Mouse (Mus musculus) midbrain, embryonic 14.5 days (tissue): ENCODE data around the gene 4930579F01Rik. TPM values are rescaled to one million over a fixed set of nuclear protein-coding genes. Genes with fewer than 3 reads are reported as not detected.
A peak's percentile ranks its signal among the peaks of the same experiment; 100 is the strongest.

ENCODE experiments used
- ATAC-seq: fragments of 200-750 bp; cut with Nextera tagmentation; 2 replicates; pipeline ENCODE4 v1.8.0; 2017; ENCODE audit warnings: moderate number of reproducible peaks, moderate library complexity; ENCODE audit not compliant: low FRiP score, low TSS enrichment
- DNase-seq: peaks from one replicate; pipeline ENCODE4 v3.0.0-alpha.2; 2015
- H3K27ac ChIP-seq: fragments of 300-500 bp; sonication (generic); replicated peaks from 2 replicates; pipeline ENCODE4 v1.5.1; 2014; ENCODE audit warnings: mild to moderate bottlenecking, low read depth, low read length, moderate library complexity
- H3K27me3 ChIP-seq: fragments of 300-500 bp; sonication (generic); 2 replicates; pipeline ENCODE4 v1.6.1; 2014; ENCODE audit warnings: low read length, control low read depth, mixed read lengths; ENCODE audit not compliant: control insufficient read depth, insufficient read depth
- H3K36me3 ChIP-seq: fragments of 300-500 bp; sonication (generic); 2 replicates; pipeline ENCODE4 v1.6.1; 2014; ENCODE audit warnings: low read length, control low read depth; ENCODE audit not compliant: control insufficient read depth, insufficient read depth
- H3K4me1 ChIP-seq: fragments of 300-500 bp; sonication (generic); 2 replicates; pipeline ENCODE4 v1.6.1; 2014; ENCODE audit warnings: mild to moderate bottlenecking, antibody characterized with exemption, low read length, control low read depth; ENCODE audit not compliant: control insufficient read depth, insufficient read depth
- H3K4me2 ChIP-seq: fragments of 300-500 bp; sonication (generic); 2 replicates; pipeline ENCODE4 v1.6.1; 2014; ENCODE audit warnings: mild to moderate bottlenecking, low read length, moderate library complexity
- H3K4me3 ChIP-seq: fragments of 300-500 bp; sonication (generic); replicated peaks from 2 replicates; pipeline ENCODE4 v1.5.1; 2014; ENCODE audit warnings: low read depth, low read length
- H3K9ac ChIP-seq: fragments of 300-500 bp; sonication (generic); replicated peaks from 2 replicates; pipeline ENCODE4 v1.6.1; 2014; ENCODE audit warnings: mild to moderate bottlenecking, low read length, moderate library complexity
- H3K9me3 ChIP-seq: fragments of 300-500 bp; sonication (generic); 2 replicates; pipeline ENCODE4 v1.6.1; 2016; ENCODE audit warnings: low read length, control low read depth, mixed read lengths; ENCODE audit not compliant: control insufficient read depth
- WGBS: fragments of 180-500 bp; shearing (Covaris S2); extraction: QIAGEN DNeasy Blood & Tissue Kit; methylation state at CpG from one replicate; pipeline ENCODE4 v1.1.7; 2014; 5-methylcytosine and 5-hydroxymethylcytosine counted together
- polyA plus RNA-seq: library from polyadenylated mRNA; unstranded; fragments of >200 nt; fragmentation: Nextera tagmentation; extraction: Ambion mirVana; gene quantifications from 2 replicates; pipeline ENCODE4 v1.2.1, GENCODE M21; 2014

The 4930579F01Rik gene
- polyA plus RNA-seq, 1 experiment from 2014 or later = not detected

DNA sequence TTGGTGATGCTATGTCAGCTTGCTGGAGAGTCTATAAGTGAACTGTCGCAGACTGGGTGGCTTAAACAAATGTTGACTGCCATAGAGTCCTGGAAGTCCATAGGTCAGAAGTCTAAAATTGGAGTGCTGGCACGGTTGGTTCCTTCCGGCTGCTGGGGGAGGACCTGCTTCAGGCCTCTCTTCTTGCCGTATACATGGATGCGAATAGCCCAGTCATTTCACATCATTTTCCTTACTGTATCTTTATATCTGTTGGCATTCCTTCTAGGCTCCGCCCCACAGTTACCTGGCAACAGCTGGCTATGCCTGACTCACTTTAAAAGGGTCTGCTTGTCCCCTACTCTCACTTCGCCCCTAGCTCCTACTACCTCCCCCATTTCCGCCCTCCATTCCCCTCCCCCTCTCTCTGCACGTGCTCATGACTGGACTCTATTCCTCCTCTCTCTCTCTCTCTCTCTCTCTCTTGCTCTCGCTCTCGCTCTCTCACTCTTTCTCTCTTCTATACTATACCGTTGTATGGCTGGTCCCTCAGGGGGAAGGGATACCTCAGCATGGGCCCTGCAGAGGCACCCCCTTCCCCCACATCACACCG is 30.8 kb upstream of the 4930579F01Rik start:
- ATAC-seq (no peak), DNase-seq (no peak)
- H3K4me3 ChIP-seq = no peak overlapping the region
- no peaks in the 10 kb centered on the region for H3K9me3 ChIP-seq
- WGBS = 86% methylated on average over 13 of the region's 13 CpGs
- H3K27me3 ChIP-seq = no peaks in the 10 kb centered on the region
- no peaks in the 10 kb centered on the region for H3K4me1 ChIP-seq
- no peaks in the 10 kb centered on the region for H3K36me3 ChIP-seq
- H3K4me2 ChIP-seq = no peak overlapping the region
- H3K9ac ChIP-seq = no peak overlapping the region
- H3K27ac ChIP-seq = no peak overlapping the region

DNA sequence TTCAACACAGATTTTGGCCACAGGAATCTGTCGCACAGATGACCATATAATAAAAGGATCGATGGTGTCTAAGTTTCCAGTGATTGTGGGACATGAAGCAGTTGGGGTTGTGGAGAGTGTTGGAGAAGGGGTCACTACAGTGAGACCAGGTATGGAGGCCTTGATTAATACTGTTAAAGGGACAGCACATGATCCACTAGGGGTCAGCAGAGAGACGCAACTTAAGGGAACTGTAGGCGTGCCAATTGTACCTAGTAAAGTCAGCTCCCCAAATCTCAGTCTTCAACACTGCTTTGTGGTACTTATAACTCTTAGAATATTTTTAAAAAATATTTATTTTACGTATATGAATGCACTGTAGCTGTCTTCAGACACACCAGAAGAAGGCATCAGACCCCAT is 29.3 kb upstream of the 4930579F01Rik start:
- Histone ChIP-seq H3K9ac (no peak overlapping the region), H3K4me3 (no peak overlapping the region), H3K4me2 (no peak overlapping the region), H3K4me1 (no peaks in the 10 kb centered on the region), H3K9me3 (no peaks in the 10 kb centered on the region), H3K36me3 (no peaks in the 10 kb centered on the region), H3K27ac (no peak overlapping the region), H3K27me3 (no peaks in the 10 kb centered on the region)
- 59% methylated on average over 5 of the region's 5 CpGs for WGBS
- no peak for ATAC-seq
- peak; percentile 83 for DNase-seq

DNA sequence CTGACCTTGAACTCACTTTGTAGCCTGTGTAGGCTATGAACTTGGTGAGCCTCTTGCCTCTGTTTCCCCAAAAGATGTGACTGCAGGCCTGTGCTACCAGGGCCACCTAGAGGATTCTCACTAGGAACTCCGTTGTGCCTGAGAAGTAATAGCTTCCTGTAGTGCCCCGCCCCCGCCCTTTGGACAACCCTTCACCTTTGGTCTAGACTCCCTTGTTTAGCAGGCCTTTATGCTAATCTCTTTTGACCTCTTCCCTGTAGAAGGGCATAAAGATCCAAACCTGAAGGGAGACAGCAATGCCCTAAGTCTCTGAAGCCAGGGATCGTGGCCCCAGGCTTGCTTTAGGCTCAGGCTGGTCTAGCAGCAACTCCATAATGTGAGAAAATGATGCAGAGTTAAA is 28.9 kb upstream of the 4930579F01Rik start:
- no peak for DNase-seq
- Histone ChIP-seq H3K4me1 (no peaks in the 10 kb centered on the region), H3K9me3 (no peaks in the 10 kb centered on the region), H3K27me3 (no peaks in the 10 kb centered on the region), H3K4me3 (no peak overlapping the region), H3K4me2 (no peak overlapping the region), H3K9ac (no peak overlapping the region), H3K27ac (no peak overlapping the region), H3K36me3 (no peaks in the 10 kb centered on the region)
- WGBS = 76% methylated on average over 4 of the region's 4 CpGs
- ATAC-seq = no peak

DNA sequence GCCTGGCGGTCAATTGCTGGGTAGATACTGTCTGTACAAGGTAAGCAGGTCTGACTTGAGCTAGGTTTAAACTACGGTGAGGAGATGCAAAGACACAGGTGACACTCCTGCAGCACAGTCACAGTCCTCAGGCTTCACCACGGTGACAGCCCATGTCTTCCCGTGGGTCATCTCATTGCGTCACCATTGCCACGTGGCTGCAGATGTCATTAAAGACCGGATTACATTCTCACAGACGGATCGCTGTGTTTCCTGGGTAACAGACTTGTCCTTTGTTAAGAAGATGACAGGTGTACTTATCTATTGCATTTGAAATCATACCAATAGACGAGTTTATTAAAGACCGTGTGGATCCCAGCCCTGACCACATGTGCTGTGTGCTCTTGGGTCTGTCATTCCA is 27.5 kb upstream of the 4930579F01Rik start:
- Histone ChIP-seq H3K9me3 (no peaks in the 10 kb centered on the region), H3K36me3 (no peaks in the 10 kb centered on the region), H3K27ac (no peak overlapping the region), H3K4me2 (no peak overlapping the region), H3K4me1 (no peaks in the 10 kb centered on the region), H3K9ac (no peak overlapping the region), H3K4me3 (no peak overlapping the region), H3K27me3 (no peaks in the 10 kb centered on the region)
- DNase-seq (no peak), ATAC-seq (no peak)
- 47% methylated on average over 11 of the region's 11 CpGs for WGBS

DNA sequence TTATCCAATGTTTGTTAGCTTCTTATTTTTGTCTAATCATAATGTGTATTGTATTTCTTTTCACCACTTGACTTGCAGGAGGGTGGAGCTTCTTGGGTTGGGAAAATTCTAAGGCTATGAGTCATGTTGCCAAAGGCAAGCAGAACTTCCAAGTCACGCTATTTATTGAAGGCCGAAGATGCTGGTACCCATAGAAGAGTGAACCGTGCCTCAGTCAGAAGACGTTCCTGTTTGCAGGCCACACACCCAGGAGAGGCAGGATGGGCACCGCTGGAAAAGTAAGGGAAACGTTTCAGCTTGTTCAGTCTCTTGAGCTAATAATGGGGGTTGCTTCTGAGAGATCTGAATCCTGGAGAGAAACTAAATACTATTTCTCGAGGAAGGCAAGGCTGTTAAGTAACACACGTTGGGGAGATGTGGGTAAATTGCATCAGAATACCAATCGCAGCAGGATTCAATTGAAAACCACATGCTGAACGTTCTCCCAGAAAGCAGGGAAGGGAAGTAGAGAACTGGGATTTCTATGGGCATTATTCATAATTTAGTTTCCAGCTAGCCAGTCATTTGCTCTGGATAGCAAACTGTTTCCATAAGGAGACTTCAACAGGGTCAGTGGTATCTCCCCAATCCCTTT is 24.1 kb upstream of the 4930579F01Rik start, which contains the start of gene Adh7:
Gene Adh7, plus strand, starts transcription at position 130 of the 634 bp plus-strand sequence.
- Histone ChIP-seq H3K4me2 (no peak within 1 kb of the TSS), H3K4me3 (no peak within 1 kb of the TSS), H3K9me3 (no peaks in the 10 kb centered on the region), H3K36me3 (no peaks in the 10 kb centered on the region), H3K27ac (no peak within 1 kb of the TSS), H3K4me1 (no peaks in the 10 kb centered on the region), H3K27me3 (no peaks in the 10 kb centered on the region), H3K9ac (no peak within 1 kb of the TSS)
- DNase-seq = no peak
- ATAC-seq = no peak
- WGBS = 82% methylated on average over 10 of the region's 10 CpGs

DNA sequence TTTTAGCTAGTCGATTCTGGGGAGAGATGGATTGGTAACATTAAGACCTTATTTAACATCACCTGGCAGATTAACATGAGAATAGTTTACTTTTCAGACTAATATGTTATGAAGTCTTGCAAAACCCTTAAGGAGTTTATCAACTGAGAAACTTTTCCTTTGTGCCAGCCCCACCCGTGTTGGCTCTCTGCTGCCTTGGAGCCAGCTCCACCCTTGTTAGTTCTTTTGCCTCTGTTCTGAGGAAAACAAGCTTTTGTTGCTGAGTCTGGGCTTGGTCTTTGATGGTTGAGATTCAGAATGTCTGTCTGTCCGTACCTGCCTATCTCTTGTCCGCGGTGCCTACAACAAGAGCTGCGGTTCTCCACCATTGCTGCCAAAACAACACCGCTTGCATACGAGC is 22.5 kb upstream of the 4930579F01Rik start:
- Histone ChIP-seq H3K4me1 (no peaks in the 10 kb centered on the region), H3K36me3 (no peaks in the 10 kb centered on the region), H3K4me3 (no peak overlapping the region), H3K27ac (no peak overlapping the region), H3K9ac (no peak overlapping the region), H3K4me2 (no peak overlapping the region), H3K9me3 (no peaks in the 10 kb centered on the region), H3K27me3 (no peaks in the 10 kb centered on the region)
- 76% methylated on average over 8 of the region's 8 CpGs for WGBS
- no peak for ATAC-seq
- no peak for DNase-seq

DNA sequence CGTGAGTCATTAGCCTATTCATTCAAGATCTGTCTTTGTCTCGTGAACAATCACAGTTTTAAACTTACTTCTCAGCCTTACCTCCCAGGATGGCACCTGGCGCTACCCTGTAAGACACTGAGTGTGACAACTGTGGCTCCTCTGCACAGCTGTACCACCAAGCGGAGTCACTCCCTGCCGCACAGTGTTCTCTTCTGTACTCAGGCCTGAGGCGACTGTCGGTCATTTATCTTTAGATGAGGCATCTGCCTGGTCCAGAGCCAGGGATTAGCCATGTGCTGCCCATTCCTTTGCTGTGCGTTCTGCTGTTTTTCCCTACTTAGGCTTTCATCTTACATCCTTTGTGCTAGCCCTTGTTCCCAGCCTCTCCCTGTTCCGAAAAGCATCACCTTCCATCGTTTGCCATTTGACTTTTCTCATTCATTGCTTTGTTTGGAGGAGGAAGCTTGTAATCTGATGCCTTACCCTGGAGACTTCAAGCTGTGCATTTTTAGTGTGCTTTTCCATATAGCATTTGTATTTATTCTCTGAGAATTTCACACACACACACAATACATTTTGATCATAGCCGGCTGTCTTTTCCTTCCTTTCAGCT is 21.9 kb upstream of the 4930579F01Rik start:
- Histone ChIP-seq H3K9me3 (no peaks in the 10 kb centered on the region), H3K4me2 (no peak overlapping the region), H3K4me1 (no peaks in the 10 kb centered on the region), H3K36me3 (no peaks in the 10 kb centered on the region), H3K4me3 (no peak overlapping the region), H3K9ac (no peak overlapping the region), H3K27me3 (no peaks in the 10 kb centered on the region), H3K27ac (no peak overlapping the region)
- ATAC-seq (no peak), DNase-seq (peak; percentile 43)
- WGBS = 10% methylated on average over 11 of the region's 11 CpGs

DNA sequence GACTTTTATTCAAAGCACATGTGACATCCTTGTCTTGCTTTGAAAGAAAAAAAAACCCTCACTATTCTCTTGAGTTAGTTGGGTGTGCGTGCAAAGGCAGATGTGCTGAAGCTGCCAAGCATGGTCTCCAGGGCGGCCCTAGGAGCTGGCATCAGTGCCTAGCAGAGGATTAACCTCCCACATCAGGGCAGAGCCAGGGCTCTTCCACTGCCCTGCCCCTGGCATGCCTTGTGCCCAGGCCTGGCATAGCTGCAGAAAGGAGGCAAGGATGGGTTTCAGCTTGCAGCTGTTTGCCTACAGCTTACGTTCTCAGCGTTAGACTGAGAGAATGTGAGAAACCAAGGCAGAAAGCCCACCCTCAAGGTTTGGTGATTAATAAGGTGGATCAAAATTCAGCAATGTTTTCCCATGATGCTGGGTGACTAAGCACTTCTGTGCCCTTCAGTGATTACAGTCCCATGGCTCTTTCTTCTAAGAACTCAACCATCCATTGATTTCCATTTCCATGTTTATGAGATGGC is 18.9 kb upstream of the 4930579F01Rik start:
- Histone ChIP-seq H3K4me2 (no peak overlapping the region), H3K9ac (no peak overlapping the region), H3K27me3 (no peaks in the 10 kb centered on the region), H3K9me3 (no peaks in the 10 kb centered on the region), H3K4me3 (no peak overlapping the region), H3K27ac (no peak overlapping the region), H3K36me3 (no peaks in the 10 kb centered on the region), H3K4me1 (no peaks in the 10 kb centered on the region)
- DNase-seq = no peak
- no peak; the same call in 1 of the 2 replicates for ATAC-seq
- 83% methylated on average over 4 of the region's 4 CpGs for WGBS
